Mouse (Mus musculus): ENCODE results near the gene Bloc1s3. TPM values are rescaled to one million over a fixed set of nuclear protein-coding genes. Genes with fewer than 3 reads are reported as not detected.

The Bloc1s3 gene
- polyA plus RNA-seq (2016; fragmentation: Nextera tagmentation; extraction: Ambion mirVana): 4.6 and 4.8 TPM in 2 replicates

DNA sequence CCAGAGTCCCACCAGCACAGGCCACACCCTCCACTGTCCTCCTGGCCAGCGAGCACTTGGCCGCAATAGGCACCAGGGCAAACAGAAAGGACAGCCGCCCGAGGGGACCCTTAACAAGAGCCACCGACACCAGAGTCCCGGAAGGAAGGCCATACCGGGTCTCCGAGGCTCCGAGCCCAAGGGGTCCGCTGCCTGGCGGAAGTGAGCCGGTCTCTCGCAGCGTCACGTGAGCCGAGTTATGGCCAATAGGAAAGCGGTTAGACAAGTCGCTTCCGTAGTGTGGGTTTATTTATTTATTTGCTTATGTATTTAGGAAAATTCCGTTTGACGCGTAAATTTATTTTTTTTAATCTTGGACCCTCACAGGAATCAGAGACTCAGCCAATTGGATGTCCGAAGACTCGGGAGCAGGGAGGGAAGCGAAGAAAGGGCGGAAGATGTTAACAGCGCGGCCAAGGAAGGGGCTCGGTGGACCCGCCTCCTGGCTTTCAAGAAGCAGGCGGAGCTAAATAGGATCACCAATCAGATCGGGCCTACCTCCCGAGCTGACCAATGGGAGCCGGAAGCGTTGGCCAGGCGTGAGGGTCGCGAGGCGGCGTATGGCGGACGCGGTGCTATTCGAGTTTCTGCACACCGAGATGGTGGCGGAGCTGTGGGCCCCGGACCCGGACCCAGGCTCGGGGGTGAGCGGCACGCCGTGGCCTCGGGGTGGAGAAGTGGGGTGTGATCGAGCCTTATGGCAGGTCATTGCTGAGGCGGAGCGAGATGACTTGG lies at the start of gene Bloc1s3, which contains the start of gene Trappc6a:
Gene Bloc1s3 (minus strand): TSS at position 218 of the 774 bp plus-strand sequence.
Gene Trappc6a (plus strand): TSS at position 246 of the 774 bp plus-strand sequence.
- WGBS: under 1% methylated on average over 56 of the region's 56 CpGs
- ATAC-seq (ENCODE audit: low FRiP score): peak; percentile 95
- no peaks in the 10 kb centered on the region for H3K36me3 ChIP-seq
- peak within 1 kb of the TSS; percentile 62 for H3K4me3 ChIP-seq
- H3K27ac ChIP-seq: peak within 1 kb of the TSS; percentile 87
- H3K9me3 ChIP-seq (replicated peaks): no peaks in the 10 kb centered on the region
- H3K4me2 ChIP-seq (replicated peaks): peak within 1 kb of the TSS; percentile 93
- H3K9ac ChIP-seq: peak within 1 kb of the TSS; percentile 76
- H3K4me1 ChIP-seq: peaks cover 25% of the 10 kb centered on the region
- no peaks in the 10 kb centered on the region for H3K27me3 ChIP-seq

DNA sequence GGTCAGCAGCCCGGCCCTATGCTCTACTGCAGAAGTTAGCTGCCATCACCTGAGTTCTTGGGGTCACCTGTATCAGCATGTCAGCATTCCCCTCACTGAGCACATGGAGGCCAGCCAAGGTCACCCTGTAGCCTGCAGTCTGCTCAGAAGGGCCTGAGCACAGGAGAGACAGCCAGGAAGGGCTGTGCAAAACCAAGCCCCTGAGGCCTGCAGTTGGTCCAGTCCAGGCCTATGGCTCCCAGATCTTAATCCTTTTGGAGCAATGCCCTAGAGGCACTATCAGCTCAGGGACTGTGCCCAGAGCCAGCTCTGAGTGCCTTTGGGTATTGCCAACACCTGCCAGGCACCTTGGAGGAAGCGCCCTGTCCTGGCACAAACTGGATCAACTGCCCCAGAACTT lies 48.9 kb upstream of the Bloc1s3 start:
- H3K9ac ChIP-seq: no peak overlapping the region
- H3K36me3 ChIP-seq: peaks cover 24% of the 10 kb centered on the region
- no peaks in the 10 kb centered on the region for H3K27me3 ChIP-seq
- no peak for ATAC-seq (ENCODE audit: low FRiP score)
- 89% methylated on average over 2 of the region's 2 CpGs for WGBS
- no peaks in the 10 kb centered on the region for H3K9me3 ChIP-seq (replicated peaks)
- no peak overlapping the region for H3K27ac ChIP-seq
- peaks cover 44% of the 10 kb centered on the region for H3K4me1 ChIP-seq
- no peak overlapping the region for H3K4me2 ChIP-seq (replicated peaks)
- no peak overlapping the region for H3K4me3 ChIP-seq

DNA sequence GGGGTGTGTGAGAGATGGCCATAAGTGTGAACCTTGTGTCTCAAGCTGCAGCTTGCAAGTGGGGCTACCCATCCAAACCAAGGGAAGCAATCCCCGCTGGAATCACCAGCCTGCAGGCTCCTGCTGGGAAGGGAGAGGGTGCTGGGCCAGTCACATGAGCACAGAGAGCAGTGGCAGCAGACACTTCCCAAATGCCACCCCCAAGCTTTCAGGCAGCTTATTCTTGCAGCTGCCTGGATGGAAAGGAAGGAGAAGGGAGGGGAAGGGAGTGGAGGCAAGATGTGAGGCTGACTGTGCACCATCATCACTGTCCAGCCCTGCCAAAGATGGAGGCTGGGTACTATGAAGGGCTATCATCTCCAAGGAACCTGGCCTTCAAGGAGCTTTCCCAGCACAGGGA lies 46.0 kb upstream of the Bloc1s3 start:
- H3K27me3 ChIP-seq: no peaks in the 10 kb centered on the region
- H3K36me3 ChIP-seq: peaks cover 25% of the 10 kb centered on the region
- H3K9me3 ChIP-seq (replicated peaks): no peaks in the 10 kb centered on the region
- no peak for ATAC-seq (ENCODE audit: low FRiP score)
- H3K4me3 ChIP-seq: no peak overlapping the region
- WGBS: 85% methylated on average over 1 of the region's 1 CpGs
- peaks cover 23% of the 10 kb centered on the region for H3K4me1 ChIP-seq
- H3K4me2 ChIP-seq (replicated peaks): no peak overlapping the region
- no peak overlapping the region for H3K9ac ChIP-seq
- no peak overlapping the region for H3K27ac ChIP-seq

DNA sequence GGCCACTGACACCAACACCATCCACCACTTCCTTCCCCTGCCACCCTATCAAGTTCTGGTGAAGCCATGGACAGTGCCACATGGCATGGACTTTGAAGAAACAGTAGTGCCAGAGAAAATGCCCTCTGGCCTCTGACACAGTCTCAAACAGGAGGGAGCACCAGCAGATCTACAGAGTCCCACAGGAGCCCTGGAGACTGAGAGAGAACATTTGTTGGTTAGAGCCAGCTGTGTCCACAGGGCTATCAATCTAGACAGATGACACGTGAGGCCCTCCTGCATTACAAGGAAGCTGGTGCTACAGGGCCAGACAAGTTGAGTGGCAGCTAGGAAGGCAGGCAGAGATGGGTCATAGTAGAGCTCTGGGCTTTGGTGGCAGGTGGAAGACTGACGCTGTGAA lies 44.3 kb upstream of the Bloc1s3 start:
- H3K27ac ChIP-seq: no peak overlapping the region
- 0 out of 2 replicates have a peak, but pooled peaks have one; percentile 33 for ATAC-seq (ENCODE audit: low FRiP score)
- H3K4me2 ChIP-seq (replicated peaks): no peak overlapping the region
- H3K9ac ChIP-seq: no peak overlapping the region
- no peak overlapping the region for H3K4me3 ChIP-seq
- 62% methylated on average over 2 of the region's 2 CpGs for WGBS
- H3K9me3 ChIP-seq (replicated peaks): no peaks in the 10 kb centered on the region
- no peaks in the 10 kb centered on the region for H3K27me3 ChIP-seq
- H3K36me3 ChIP-seq: peaks cover 25% of the 10 kb centered on the region
- peaks cover 10% of the 10 kb centered on the region; the same call in 1 of the 2 replicates for H3K4me1 ChIP-seq

DNA sequence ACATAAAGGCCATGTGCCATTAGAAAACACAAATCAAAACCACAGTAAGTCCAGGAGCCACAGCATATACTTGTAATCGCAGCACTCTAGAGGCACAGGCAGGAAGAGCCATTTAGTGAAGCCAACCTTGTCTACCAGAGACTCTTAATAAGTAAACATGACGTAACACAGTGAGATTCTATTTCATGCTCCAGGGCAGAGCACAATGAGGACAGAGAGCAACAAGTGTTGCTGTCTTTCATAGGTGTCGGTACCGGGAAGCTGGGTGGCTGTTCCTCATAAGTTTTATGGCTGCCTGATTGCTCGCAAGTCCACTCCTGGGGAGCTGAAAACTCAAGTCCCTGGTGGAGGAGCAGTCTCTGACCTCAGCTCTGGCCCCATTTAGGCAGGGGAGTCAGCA lies 43.5 kb upstream of the Bloc1s3 start:
- ATAC-seq (ENCODE audit: low FRiP score): no peak
- Histone ChIP-seq H3K4me2 (replicated peaks) (no peak overlapping the region), H3K27me3 (no peaks in the 10 kb centered on the region), H3K9me3 (replicated peaks) (no peaks in the 10 kb centered on the region), H3K4me1 (peaks cover 10% of the 10 kb centered on the region; the same call in 1 of the 2 replicates), H3K9ac (no peak overlapping the region), H3K4me3 (no peak overlapping the region), H3K27ac (no peak overlapping the region), H3K36me3 (peaks cover 22% of the 10 kb centered on the region)
- 93% methylated on average over 5 of the region's 5 CpGs for WGBS

DNA sequence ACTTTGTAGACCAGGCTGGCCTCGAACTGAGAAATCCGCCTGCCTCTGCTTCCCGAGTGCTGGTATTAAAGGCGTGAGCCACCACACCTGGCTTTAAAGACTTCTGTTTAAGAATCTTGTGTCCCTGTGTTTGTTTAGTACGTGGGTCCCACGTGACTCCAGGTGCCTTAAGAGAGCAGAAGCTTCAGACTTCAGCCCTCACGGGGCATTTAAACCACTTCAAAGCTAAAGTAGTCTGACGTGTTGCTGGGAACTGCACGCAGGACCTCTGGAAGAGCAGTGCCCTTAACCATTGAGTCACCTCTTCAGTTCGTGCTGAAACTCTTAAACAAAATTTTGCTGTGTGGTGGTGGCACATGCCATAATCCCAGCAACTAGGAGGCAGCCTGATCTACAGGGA lies 41.2 kb upstream of the Bloc1s3 start:
- ATAC-seq (ENCODE audit: low FRiP score): no peak

DNA sequence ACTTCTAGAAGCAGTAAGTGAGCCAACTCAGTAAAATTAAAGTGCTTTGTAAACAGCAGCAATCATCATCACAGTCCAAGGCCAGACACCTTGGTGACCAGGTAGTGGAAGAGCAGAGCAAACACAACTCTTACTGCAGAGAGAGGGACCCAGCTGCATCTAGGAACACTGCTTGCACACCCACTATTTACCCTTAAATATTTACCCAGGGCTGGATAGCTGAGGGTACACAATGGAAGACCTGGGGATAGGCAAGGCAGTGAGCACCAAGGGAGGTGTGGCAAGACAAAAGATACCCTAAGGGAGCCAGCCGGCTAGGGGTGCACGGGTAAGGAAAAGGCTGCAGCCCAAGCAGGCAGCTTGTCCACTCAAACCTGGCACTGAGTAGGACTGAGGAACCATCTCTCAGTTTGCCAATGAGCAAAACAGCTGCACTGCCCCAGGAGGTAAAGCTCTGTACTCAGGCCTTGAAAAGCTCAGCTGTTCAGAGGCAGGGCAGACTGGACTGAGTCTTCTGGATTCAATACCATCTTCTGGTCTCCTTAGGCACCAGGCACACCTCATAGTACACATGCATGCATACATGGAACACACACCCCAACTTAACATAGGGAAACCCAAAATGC lies 39.3 kb upstream of the Bloc1s3 start:
- Histone ChIP-seq H3K27me3 (no peaks in the 10 kb centered on the region), H3K4me2 (replicated peaks) (no peak overlapping the region), H3K9me3 (replicated peaks) (no peaks in the 10 kb centered on the region), H3K9ac (no peak overlapping the region), H3K36me3 (0 out of 2 replicates have a peak, but pooled peaks cover 7% of the 10 kb centered on the region), H3K4me3 (no peak overlapping the region), H3K27ac (no peak overlapping the region), H3K4me1 (peaks cover 22% of the 10 kb centered on the region)
- 57% methylated on average over 2 of the region's 2 CpGs for WGBS
- ATAC-seq (ENCODE audit: low FRiP score): no peak

More for the DNA sequence above, 41.2 kb upstream of the Bloc1s3 start:
- Histone ChIP-seq H3K9me3 (replicated peaks) (no peaks in the 10 kb centered on the region), H3K36me3 (peaks cover 19% of the 10 kb centered on the region), H3K4me1 (peaks cover 13% of the 10 kb centered on the region; the same call in 1 of the 2 replicates), H3K27me3 (no peaks in the 10 kb centered on the region), H3K4me3 (no peak overlapping the region), H3K9ac (no peak overlapping the region), H3K27ac (no peak overlapping the region), H3K4me2 (replicated peaks) (no peak overlapping the region)
- WGBS: 91% methylated on average over 10 of the region's 10 CpGs

DNA sequence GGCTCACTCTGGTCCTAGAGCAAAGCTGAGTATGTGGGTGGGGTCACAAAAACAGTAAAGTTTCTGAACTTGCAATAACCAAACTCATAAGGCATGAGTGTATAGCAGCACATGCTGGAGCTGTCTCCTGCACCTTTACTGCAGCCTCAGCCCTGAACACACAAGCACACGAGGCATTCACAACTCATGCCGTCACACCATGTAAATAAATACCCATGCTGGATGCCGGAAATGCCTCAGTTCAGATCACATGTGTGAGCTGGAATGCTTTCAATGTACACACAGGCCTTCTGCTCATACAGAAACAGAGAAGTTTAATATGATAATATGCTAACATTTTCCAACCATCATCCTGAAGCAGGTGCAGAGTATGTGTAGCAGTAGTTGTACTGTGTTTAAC lies 37.8 kb upstream of the Bloc1s3 start:
- ATAC-seq (ENCODE audit: low FRiP score): no peak
- WGBS: 76% methylated on average over 3 of the region's 3 CpGs
- H3K9ac ChIP-seq: no peak overlapping the region
- no peak overlapping the region for H3K27ac ChIP-seq
- H3K4me3 ChIP-seq: no peak overlapping the region
- 0 out of 2 replicates have a peak, but pooled peaks cover 3% of the 10 kb centered on the region for H3K36me3 ChIP-seq
- no peaks in the 10 kb centered on the region for H3K27me3 ChIP-seq
- H3K4me2 ChIP-seq (replicated peaks): no peak overlapping the region
- H3K9me3 ChIP-seq (replicated peaks): no peaks in the 10 kb centered on the region
- peaks cover 31% of the 10 kb centered on the region for H3K4me1 ChIP-seq

DNA sequence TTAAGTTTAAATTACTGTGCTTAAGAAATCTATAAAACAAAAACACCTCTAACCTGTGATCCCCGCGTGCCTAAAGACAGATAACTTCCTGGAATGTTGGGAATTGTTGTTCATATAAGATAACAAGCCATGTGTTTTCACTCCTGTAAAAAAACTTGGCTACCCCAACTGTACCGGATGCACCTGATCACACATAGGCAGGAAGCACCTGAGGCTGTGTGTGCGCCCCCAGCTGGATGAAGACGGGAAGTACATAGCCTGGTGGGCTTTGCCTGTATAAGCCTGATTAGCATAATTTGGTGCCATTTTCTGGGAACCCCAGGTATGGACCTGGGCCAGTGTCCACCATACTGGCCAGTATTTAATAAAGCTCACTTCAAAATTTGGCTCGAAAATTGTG lies 35.4 kb upstream of the Bloc1s3 start:
- ATAC-seq (ENCODE audit: low FRiP score): no peak
- WGBS: 66% methylated on average over 6 of the region's 6 CpGs
- Histone ChIP-seq H3K4me3 (no peak overlapping the region), H3K4me1 (peaks cover 35% of the 10 kb centered on the region), H3K27me3 (no peaks in the 10 kb centered on the region), H3K9me3 (replicated peaks) (no peaks in the 10 kb centered on the region), H3K36me3 (0 out of 2 replicates have a peak, but pooled peaks cover 3% of the 10 kb centered on the region), H3K27ac (no peak overlapping the region), H3K4me2 (replicated peaks) (no peak overlapping the region), H3K9ac (no peak overlapping the region)

DNA sequence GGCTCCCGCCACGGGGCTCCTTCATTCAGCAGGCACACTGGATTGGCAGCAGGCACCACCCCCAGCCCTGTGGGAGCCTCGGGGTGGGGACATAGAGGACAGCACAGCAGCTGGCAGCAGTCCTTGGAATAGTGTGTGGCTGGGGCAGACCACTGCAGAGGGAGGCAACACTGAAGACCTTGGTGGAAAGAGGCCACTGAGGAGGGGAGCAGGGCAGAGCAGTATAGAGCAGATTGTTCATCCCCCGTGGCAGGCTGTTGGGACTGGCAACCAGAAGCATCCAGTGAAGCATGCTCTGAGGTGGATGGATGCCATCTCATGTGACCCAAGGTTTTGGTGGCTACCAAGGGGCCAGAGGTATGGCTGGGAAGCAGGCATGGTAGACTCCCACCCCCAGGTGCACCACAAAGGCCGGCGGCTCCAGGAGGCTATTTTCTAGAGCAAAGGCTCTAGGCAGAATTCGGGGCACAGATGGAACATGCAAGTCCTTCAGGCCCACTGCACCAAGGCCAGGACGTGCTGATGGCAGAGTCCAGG lies 34.1 kb upstream of the Bloc1s3 start:
- Histone ChIP-seq H3K27me3 (no peaks in the 10 kb centered on the region), H3K4me1 (peaks cover 35% of the 10 kb centered on the region), H3K27ac (peak overlapping the region; percentile 67), H3K4me2 (replicated peaks) (no peak overlapping the region; the same call in 1 of the 2 replicates), H3K36me3 (no peaks in the 10 kb centered on the region), H3K9ac (peak overlapping the region; percentile 3; the same call in 1 of the 2 replicates), H3K4me3 (no peak overlapping the region), H3K9me3 (replicated peaks) (no peaks in the 10 kb centered on the region)
- WGBS: 59% methylated on average over 8 of the region's 8 CpGs
- ATAC-seq (ENCODE audit: low FRiP score): peak; percentile 90

DNA sequence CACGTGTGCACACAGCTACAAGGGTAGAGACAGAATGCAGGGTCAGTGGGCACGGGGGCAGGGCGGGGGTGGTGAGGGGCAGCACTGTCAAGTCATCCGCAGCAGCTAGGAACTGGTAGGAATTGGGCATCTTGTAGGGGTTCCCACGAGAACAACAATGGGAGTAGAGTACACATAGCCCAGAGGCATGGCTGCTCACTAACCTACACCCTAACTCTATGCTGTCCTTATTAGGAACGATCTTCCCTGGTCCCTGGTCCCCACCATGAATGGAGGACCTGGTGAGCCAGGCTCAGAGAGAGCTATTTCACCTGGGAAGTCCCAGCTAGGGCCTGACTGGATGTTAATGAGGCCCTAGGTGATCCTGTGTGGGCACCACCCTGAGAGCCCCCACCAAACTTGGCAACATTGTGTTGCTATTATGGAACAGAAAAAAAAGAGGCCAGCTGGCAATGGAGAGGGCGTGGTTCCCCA lies 33.6 kb upstream of the Bloc1s3 start:
- Histone ChIP-seq H3K27ac (peak overlapping the region; percentile 67; the same call in 1 of the 2 replicates), H3K4me1 (peaks cover 35% of the 10 kb centered on the region), H3K9ac (no peak overlapping the region), H3K36me3 (no peaks in the 10 kb centered on the region), H3K9me3 (replicated peaks) (no peaks in the 10 kb centered on the region), H3K27me3 (no peaks in the 10 kb centered on the region), H3K4me3 (no peak overlapping the region), H3K4me2 (replicated peaks) (no peak overlapping the region)
- peak; percentile 51 for ATAC-seq (ENCODE audit: low FRiP score)
- WGBS: 67% methylated on average over 7 of the region's 7 CpGs
